Mouse (Mus musculus): ENCODE measurements at regions not wholly inside any gene's neighbourhood (a gene's known extent, or its start where the extent isn't known, plus 50 kb on each side); places are given as distances from the start of the nearest gene placed in this dataset.

DNA sequence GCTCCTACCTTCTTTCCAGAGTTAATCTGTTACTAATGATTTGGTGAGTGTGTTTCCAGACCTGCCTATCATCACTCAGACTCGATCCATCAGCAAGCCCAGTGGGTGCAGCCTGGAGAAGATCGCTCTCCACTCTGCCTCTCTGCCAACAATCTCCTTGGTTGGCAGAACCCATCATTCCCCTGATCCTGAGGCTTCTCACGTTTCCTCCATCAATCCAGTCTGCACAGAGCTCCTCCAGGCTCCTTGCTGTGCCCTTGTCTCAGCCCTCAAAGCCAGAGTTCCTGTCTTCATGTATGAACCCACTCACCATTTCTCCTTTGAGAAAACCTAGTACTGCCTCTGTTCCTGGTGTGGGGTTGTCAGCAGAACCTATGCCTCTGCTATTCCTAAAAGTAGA lies 155.5 kb downstream of the Thbs2 start:
- H3K36me3 ChIP-seq = no peaks in the 10 kb centered on the region
- no peak overlapping the region for H3K27ac ChIP-seq
- WGBS = 75% methylated on average over 3 of the region's 3 CpGs
- no peak overlapping the region for H3K4me2 ChIP-seq
- ATAC-seq (replicated peaks; ENCODE audit: low FRiP score) = no peak
- no peaks in the 10 kb centered on the region for H3K9me3 ChIP-seq (replicated peaks)
- 0 out of 2 replicates have a peak, but pooled peaks cover 6% of the 10 kb centered on the region for H3K4me1 ChIP-seq
- no peak overlapping the region for H3K9ac ChIP-seq
- H3K27me3 ChIP-seq = no peaks in the 10 kb centered on the region
- no peak overlapping the region for H3K4me3 ChIP-seq (replicated peaks)

DNA sequence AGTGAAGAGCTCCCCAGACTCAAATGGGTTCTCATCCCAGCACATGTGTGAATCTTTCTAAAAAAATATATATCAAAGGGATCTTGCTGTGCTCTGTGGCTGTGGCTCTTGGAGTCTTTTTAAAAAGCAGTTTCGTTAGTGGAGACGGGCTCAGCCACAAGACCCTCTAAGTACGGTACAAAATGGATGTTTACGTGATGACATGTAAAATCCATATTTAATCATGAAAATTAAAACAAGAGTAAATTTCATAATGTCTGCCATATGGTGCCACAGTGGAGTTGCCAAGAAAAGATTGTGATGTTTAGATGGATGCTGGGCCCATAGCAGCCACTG lies 161.1 kb downstream of the Thbs2 start:
- no peak overlapping the region for H3K9ac ChIP-seq
- WGBS = 95% methylated on average over 4 of the region's 4 CpGs
- H3K9me3 ChIP-seq (replicated peaks) = no peaks in the 10 kb centered on the region
- H3K27me3 ChIP-seq = no peaks in the 10 kb centered on the region
- H3K4me3 ChIP-seq (replicated peaks) = no peak overlapping the region
- ATAC-seq (replicated peaks; ENCODE audit: low FRiP score) = no peak
- H3K4me2 ChIP-seq = no peak overlapping the region
- no peaks in the 10 kb centered on the region for H3K4me1 ChIP-seq
- no peak overlapping the region for H3K27ac ChIP-seq
- H3K36me3 ChIP-seq = no peaks in the 10 kb centered on the region

DNA sequence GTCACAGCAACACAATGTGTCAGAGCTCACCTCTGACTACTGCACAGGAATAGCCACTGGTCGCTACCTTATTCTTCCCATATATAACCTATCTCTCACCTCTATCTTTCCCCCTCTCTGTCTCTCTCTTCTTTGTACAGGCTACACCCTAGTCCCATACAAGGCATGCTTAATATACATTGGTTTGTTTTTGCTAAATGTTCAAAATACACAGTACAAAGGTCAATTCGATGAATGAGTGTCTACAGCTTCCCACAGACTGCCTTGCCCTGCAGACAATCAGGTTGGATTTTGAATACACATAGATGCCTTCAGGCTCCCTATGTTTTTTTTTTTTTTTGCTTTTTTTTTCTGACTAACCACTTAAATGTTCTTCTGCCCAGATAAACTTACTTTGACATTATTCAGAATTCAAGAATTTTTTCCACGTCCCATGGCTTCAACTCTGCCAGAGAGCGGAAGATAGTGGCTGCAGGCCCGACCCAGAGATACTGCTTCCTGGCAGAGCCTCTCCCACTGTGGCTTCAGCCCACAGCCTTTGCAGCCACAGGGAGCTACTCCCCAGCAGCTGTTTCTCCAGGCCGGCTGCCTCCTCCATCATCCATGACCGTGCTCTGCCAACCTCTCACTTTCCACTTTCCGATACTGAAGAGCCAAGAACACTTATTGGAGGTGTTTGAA lies 161.6 kb downstream of the Thbs2 start:
- no peaks in the 10 kb centered on the region for H3K9me3 ChIP-seq (replicated peaks)
- 84% methylated on average over 8 of the region's 8 CpGs for WGBS
- H3K4me1 ChIP-seq = no peaks in the 10 kb centered on the region
- H3K36me3 ChIP-seq = no peaks in the 10 kb centered on the region
- H3K27ac ChIP-seq = no peak overlapping the region
- no peak for ATAC-seq (replicated peaks; ENCODE audit: low FRiP score)
- H3K27me3 ChIP-seq = no peaks in the 10 kb centered on the region
- H3K4me3 ChIP-seq (replicated peaks) = no peak overlapping the region
- H3K4me2 ChIP-seq = no peak overlapping the region
- H3K9ac ChIP-seq = no peak overlapping the region

DNA sequence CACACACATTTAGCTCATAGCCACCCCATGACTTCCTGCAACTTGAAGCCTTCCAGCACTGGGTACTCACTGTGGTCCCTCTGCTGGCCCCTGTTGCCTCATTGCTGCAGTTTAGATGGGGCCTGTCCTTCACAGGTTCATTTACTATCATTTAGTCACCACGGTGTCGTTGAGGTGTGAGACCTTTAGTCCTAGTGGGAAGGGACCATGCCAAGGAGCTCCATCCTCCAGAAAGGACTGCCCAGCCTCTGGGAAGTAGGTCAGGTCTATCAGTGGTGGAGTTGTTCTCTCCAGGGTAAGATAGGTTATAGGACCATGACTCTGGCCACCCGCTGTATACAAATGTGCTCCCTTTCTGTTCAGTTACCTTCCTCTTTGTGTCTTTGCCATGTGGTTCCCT lies 162.2 kb downstream of the Thbs2 start:
- no peaks in the 10 kb centered on the region for H3K36me3 ChIP-seq
- no peaks in the 10 kb centered on the region for H3K9me3 ChIP-seq (replicated peaks)
- no peaks in the 10 kb centered on the region for H3K4me1 ChIP-seq
- no peaks in the 10 kb centered on the region for H3K27me3 ChIP-seq
- H3K4me2 ChIP-seq = no peak overlapping the region
- WGBS = 84% methylated on average over 3 of the region's 3 CpGs
- no peak overlapping the region for H3K4me3 ChIP-seq (replicated peaks)
- no peak overlapping the region for H3K27ac ChIP-seq
- H3K9ac ChIP-seq = no peak overlapping the region
- no peak for ATAC-seq (replicated peaks; ENCODE audit: low FRiP score)

DNA sequence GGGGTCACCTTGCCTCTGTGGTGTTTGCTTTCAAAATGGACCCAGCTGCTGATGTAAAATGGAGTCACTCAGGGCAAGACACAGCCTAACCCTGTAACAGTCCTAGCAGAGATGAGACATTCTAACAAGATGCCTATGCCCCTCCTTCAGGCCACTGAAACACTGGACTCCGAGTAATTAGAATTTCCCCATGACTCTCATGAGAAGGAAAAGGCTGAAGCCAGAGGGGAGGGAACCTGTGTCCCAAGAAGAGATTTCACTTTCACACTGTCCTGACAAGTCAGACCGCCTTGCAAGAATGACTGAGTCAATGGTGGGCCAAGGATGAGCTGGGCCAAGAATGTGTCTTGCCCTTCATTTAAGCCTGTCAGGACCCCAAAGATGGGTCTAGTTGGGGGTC lies 166.3 kb downstream of the Thbs2 start:
- Histone ChIP-seq H3K4me2 (no peak overlapping the region), H3K27ac (no peak overlapping the region), H3K9me3 (replicated peaks) (no peaks in the 10 kb centered on the region), H3K27me3 (peaks cover 9% of the 10 kb centered on the region), H3K9ac (no peak overlapping the region), H3K4me3 (replicated peaks) (no peak overlapping the region), H3K36me3 (no peaks in the 10 kb centered on the region), H3K4me1 (no peaks in the 10 kb centered on the region)
- no peak for ATAC-seq (replicated peaks; ENCODE audit: low FRiP score)
- WGBS = 95% methylated on average over 2 of the region's 2 CpGs

DNA sequence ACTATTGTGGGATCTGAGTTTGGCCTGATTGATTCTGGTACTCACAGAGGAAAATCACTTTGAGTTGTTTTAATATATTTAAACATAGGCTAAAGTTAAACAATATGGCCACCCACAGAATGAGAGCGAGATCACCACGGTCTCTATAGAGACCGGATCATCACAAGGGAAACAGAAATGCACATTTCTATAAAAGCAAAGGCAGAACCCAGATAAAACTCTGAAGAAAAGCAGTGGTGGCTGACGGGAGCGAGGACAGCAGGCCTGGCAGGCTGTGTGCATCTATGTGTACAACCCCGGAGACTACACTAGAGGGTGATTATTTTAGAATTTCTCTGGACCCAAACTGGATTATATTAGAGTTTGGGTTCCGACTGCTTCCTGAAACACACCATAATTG lies 168.8 kb downstream of the Thbs2 start:
- Histone ChIP-seq H3K27me3 (peaks cover 27% of the 10 kb centered on the region), H3K4me1 (no peaks in the 10 kb centered on the region), H3K4me2 (no peak overlapping the region), H3K36me3 (no peaks in the 10 kb centered on the region), H3K4me3 (replicated peaks) (no peak overlapping the region), H3K9ac (no peak overlapping the region), H3K27ac (0 out of 2 replicates have a peak overlapping the region, but pooled peaks have one; percentile 18), H3K9me3 (replicated peaks) (no peaks in the 10 kb centered on the region)
- ATAC-seq (replicated peaks; ENCODE audit: low FRiP score) = no peak
- 91% methylated on average over 7 of the region's 7 CpGs for WGBS

DNA sequence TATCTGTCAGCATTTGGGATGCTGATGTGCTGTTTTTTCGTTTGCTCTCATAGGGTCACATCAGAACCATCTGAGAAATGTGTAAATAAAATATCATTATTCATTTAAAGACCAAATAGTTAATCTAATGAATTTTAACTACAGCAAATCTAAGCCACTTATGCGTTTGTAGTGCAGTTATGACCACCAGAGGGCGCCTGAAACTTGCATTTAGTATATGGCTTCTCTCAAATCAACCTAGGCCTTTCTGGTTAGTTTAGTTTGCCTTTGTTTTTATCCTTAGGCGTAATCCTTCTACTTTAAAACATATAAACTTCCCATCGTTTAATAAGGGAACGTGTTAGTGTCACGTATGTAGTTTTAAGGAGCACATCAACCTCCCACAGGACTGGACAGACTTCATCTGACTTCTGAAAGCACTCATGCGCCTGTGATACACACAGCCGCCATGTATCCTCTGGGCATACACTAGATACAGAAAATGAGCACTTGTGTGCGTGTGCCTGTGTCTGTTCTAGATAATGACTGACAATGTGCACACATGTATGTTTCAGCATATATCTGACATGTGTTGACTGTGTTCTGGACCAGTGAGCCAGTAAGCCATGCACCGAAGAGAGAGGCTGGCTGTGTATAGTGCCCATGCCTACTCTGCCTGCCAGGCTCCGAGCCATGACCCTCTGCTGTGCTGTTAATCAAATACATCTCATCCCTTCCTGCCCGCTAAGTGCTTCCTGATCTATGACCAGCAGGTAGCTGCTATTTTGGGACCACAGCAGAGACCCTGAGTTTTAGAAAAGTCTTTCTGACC lies 169.4 kb downstream of the Thbs2 start:
- H3K27me3 ChIP-seq = peaks cover 33% of the 10 kb centered on the region
- H3K36me3 ChIP-seq = no peaks in the 10 kb centered on the region
- ATAC-seq (replicated peaks; ENCODE audit: low FRiP score) = 0 out of 2 replicates have a peak, but pooled peaks have one; percentile 44
- H3K9ac ChIP-seq = no peak overlapping the region
- no peaks in the 10 kb centered on the region for H3K4me1 ChIP-seq
- no peak overlapping the region for H3K4me3 ChIP-seq (replicated peaks)
- 52% methylated on average over 13 of the region's 13 CpGs for WGBS
- no peak overlapping the region for H3K4me2 ChIP-seq
- H3K27ac ChIP-seq = 0 out of 2 replicates have a peak overlapping the region, but pooled peaks have one; percentile 18
- no peaks in the 10 kb centered on the region for H3K9me3 ChIP-seq (replicated peaks)

DNA sequence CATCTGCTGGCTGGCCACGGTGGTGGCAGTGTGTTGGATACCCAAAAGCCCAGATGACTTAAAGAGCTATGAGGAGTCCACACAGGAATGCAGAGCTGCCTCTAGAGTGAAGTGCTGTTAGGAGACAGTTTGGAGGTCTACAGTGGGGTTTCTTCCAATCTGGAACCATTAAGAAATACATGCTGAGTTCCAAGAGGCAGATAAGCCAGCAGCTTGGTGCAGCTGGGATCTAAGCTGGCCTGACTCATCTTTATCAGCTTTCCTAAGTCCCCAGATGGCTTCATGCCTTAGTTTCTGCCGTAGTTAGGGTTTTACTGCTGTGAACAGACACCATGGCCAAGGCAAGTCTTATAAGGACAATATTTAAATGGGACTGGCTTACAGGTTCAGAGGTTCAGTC lies 172.0 kb downstream of the Thbs2 start:
- no peak overlapping the region for H3K9ac ChIP-seq
- H3K9me3 ChIP-seq (replicated peaks) = no peaks in the 10 kb centered on the region
- H3K27ac ChIP-seq = no peak overlapping the region
- WGBS = 74% methylated on average over 2 of the region's 2 CpGs
- peaks cover 12% of the 10 kb centered on the region for H3K4me1 ChIP-seq
- H3K4me2 ChIP-seq = no peak overlapping the region
- peaks cover 48% of the 10 kb centered on the region for H3K27me3 ChIP-seq
- H3K4me3 ChIP-seq (replicated peaks) = no peak overlapping the region
- ATAC-seq (replicated peaks; ENCODE audit: low FRiP score) = no peak
- no peaks in the 10 kb centered on the region for H3K36me3 ChIP-seq

DNA sequence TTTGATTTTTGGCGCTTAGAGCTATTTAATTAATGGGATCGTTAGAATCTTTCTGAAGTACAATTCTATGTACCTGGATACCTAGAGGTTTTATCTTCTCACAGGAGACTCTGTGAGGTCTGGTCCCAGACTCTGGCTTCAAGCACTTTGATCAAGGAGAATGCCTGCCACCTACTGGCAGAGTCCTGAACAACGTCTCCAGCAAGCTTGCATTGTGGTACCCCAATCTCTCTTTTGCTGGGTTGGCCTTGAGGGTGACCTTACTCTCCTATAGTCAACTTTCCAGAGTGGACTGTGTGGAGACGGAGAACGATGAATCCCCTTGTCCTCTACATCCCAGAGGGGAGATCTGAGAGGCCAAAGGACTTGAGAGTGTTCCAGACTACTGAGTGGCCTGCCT lies 173.5 kb downstream of the Thbs2 start:
- H3K27me3 ChIP-seq = peaks cover 53% of the 10 kb centered on the region
- 18% methylated on average over 5 of the region's 5 CpGs for WGBS
- no peaks in the 10 kb centered on the region for H3K9me3 ChIP-seq (replicated peaks)
- H3K4me1 ChIP-seq = peaks cover 12% of the 10 kb centered on the region
- H3K4me2 ChIP-seq = no peak overlapping the region
- no peak overlapping the region for H3K4me3 ChIP-seq (replicated peaks)
- no peak overlapping the region for H3K27ac ChIP-seq
- no peaks in the 10 kb centered on the region for H3K36me3 ChIP-seq
- H3K9ac ChIP-seq = no peak overlapping the region
- ATAC-seq (replicated peaks; ENCODE audit: low FRiP score) = no peak

DNA sequence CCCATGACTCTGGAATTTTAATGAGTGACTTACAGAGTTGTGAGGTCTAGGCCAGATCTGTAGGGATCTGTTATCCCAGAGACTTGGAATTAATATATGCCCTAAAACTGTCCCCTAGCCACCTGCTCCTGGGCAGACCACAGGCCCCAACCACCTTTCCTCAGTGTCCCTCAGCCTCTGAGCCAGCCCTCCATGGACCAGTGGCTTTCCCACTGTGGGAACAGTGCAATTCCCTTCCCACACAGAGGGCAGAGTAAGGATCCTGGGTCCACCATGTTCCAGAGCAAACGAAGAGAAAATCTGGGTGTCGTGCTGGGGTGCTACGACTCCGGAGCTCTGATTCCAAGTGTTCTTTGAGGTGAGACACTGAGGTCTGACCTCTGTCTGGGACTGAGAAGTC lies 174.7 kb downstream of the Thbs2 start:
- Histone ChIP-seq H3K4me2 (no peak overlapping the region), H3K27ac (no peak overlapping the region), H3K27me3 (peaks cover 64% of the 10 kb centered on the region), H3K9ac (no peak overlapping the region), H3K36me3 (no peaks in the 10 kb centered on the region), H3K4me3 (replicated peaks) (no peak overlapping the region), H3K4me1 (peaks cover 12% of the 10 kb centered on the region), H3K9me3 (replicated peaks) (no peaks in the 10 kb centered on the region)
- 76% methylated on average over 4 of the region's 4 CpGs for WGBS
- ATAC-seq (replicated peaks; ENCODE audit: low FRiP score) = no peak

DNA sequence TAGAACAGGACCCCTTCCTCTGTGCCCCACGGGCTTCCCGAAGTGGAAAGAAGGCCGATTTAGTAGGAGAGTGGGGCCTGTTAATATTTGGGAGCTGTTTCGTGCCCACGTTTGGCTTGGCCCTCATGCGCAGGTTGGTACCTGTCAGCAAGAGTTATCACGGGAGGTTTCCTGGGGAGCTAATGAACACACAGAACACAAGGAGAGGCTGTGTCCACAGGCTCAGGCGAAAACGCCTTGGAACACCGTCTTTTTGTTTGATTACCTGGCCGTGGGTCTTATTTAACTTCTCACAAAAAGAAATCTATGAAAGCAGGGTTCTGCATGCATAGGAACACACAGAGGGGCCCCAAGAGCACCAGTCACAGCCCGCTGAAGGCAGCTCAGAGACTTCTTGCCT lies 175.8 kb downstream of the Thbs2 start:
- 67% methylated on average over 12 of the region's 12 CpGs for WGBS
- H3K36me3 ChIP-seq = no peaks in the 10 kb centered on the region
- no peak overlapping the region for H3K4me3 ChIP-seq (replicated peaks)
- peaks cover 12% of the 10 kb centered on the region for H3K4me1 ChIP-seq
- H3K27ac ChIP-seq = no peak overlapping the region
- no peak overlapping the region for H3K4me2 ChIP-seq
- H3K9me3 ChIP-seq (replicated peaks) = no peaks in the 10 kb centered on the region
- no peak for ATAC-seq (replicated peaks; ENCODE audit: low FRiP score)
- H3K9ac ChIP-seq = no peak overlapping the region
- H3K27me3 ChIP-seq = peaks cover 66% of the 10 kb centered on the region

DNA sequence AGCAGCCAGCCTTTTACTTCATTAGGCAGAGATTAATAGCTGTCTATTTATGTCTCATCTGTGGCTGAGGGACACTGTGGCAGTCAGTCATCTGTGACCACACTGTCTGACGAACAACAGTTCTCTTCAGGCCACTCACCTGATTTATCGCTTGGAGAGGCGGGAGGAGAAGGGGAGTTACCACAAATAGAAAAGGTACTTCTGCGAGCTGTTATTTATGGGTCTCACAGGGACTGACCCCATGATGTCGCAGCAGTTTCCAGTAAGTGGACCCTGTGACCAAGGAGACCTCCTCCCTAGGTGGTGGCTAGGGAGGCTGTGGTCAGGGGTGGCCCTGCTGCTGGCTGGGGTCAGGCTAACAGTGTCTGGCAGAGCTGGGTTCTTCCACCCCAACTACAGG lies 176.7 kb downstream of the Thbs2 start:
- Histone ChIP-seq H3K9ac (no peak overlapping the region), H3K27me3 (peaks cover 58% of the 10 kb centered on the region), H3K27ac (no peak overlapping the region), H3K36me3 (no peaks in the 10 kb centered on the region), H3K9me3 (replicated peaks) (no peaks in the 10 kb centered on the region), H3K4me2 (no peak overlapping the region), H3K4me3 (replicated peaks) (no peak overlapping the region), H3K4me1 (peaks cover 12% of the 10 kb centered on the region)
- 28% methylated on average over 5 of the region's 5 CpGs for WGBS
- peak; percentile 76 for ATAC-seq (replicated peaks; ENCODE audit: low FRiP score)
